Mouse (Mus musculus) megakaryocyte progenitor cell, adult 5-6 weeks (primary cell): ENCODE results near the gene Col4a3bp. TPM values are rescaled to one million over a fixed set of nuclear protein-coding genes. Genes with fewer than 3 reads are reported as not detected.

Source experiments
- ATAC-seq: replicated peaks from 2 replicates; pipeline ENCODE4 v1.8.0; 2016; ENCODE audit warnings: mild to moderate bottlenecking, moderate TSS enrichment, inconsistent platforms; ENCODE audit not compliant: poor library complexity
- total RNA-seq, 2 experiments: library from RNA; stranded (forward) in 1 of 2; stranded (reverse) in 1 of 2; fragments of 157-497, 149-512 nt in 1 of 2; fragments of 200-1000 nt in 1 of 2; gene quantifications; 2 replicates each; pipeline versions ENCODE4 v1.2.3 to v1.2.4; 2015 to 2017

Gene Col4a3bp
- 33.9 and 45.3 TPM in 2 replicates for total RNA-seq (2015)
- total RNA-seq (2017), result 43.3 and 43.9 TPM in 2 replicates

DNA sequence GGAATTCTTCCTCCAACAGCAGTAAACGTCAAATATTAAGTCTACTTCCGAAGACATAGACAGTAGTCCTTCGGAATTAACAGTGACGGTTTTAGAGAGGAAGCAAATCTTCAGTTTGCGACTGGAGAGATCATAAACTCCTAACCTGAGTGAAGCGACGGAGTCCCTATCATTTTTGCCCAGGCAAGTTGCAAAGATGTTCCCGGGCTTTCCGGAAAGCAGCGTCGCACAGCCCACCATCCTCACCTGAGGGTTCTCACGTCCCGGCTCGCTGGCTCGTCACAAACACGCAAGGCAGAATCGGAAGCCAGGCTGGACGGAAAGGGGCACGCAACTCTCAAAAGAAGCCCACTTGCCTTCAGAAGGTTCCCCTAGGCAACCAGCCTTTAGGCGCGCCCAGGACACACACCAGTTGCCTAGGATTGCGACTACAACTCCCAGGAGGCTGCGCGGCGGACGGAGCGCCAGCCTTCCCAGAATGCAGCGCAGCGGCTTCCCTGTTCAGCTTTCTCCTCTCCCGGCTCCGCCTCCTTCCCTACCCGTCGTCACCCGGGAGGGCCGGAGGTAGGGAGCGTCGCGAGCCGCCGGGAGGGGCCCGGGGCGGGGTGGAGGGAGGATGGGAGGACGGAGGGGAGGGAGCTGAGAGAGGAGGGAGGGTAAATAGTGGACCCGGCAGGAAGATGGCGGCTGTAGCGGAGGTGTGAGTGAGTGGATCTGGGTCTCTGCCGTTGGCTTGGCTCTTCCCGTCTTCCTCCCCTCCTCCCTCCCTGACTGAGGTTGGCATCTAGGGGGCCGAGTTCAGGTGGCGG, at the start of gene Col4a3bp, which contains the start of gene Polk:
Col4a3bp (plus strand) TSS at position 538 of the 809 bp plus-strand sequence.
Polk (minus strand) TSS at position 499 of the 809 bp plus-strand sequence.
- peak; percentile 94 for ATAC-seq

DNA sequence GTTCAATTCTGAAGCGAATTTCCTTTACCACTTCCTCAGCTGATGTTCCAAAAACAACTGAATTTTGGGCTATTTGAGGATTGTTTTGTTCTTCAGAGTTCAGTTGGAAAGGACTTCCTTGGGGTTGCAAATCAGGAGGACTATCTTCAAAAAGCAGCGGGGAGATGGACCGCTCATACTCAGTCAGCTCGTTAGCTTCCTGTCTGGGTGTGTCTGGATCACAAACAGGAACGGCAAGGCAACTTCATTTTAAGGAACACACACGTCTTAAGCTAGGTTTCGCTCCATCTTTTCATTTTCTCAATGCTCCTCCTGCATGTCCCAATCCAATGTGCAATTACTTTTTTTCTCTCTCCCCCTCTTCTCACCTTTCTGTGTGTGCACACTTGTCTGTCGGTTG, 45.8 kb upstream of the Col4a3bp start:
- ATAC-seq, result peak; percentile 73

- no peak for ATAC-seq
Observed at GRCm38 (mm10) chr13:96499891-96500290, 42.5 kb upstream of the Col4a3bp start.

- no peak for ATAC-seq
Observed at GRCm38 (mm10) chr13:96505661-96506060, 36.8 kb upstream of the Col4a3bp start.

DNA sequence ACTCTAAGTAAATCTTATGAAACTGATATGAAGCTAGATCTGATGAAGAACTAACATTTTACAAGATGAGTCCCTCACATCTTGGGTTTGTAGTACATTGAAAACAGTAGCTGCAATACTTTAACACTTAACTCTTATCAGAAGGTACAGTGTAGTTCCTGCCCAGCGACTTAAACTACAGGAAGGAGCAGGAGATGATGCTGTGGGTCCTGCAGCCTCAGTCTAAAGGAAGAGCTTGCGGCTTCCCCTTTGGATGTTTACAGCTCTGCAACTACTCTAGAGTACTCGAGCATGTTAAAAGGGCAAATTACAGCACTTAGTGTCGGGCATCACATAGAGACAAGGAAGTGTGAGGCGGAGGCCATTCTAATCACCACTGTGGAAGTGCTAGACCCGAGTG, 36.1 kb upstream of the Col4a3bp start:
- 0 out of 2 replicates have a peak, but pooled peaks have one; percentile 21 for ATAC-seq

GRCm38 (mm10) chr13:96507541-96507940, 34.9 kb upstream of the Col4a3bp start:
- ATAC-seq, result no peak

DNA sequence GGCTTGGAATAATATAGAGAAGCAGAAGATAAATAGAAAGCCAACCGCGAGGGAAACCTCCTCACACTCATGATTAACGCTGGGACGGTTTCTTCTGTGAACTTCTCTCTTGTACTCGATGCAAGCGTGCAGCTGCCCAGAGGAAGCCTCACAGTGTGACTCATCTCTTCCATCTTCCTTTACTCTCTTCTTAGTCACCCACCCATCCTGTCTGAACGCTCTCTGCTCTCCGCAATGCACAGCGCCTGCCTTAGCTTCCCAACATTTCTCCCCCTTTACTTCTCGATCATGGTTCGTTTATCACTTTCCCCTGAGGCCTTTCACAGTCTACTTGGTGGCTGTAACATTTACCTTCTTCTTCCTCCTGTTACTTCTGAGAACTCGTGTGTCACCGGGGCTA, 31.8 kb upstream of the Col4a3bp start:
- peak; percentile 81 for ATAC-seq

GRCm38 (mm10) chr13:96511262-96511661, 31.2 kb upstream of the Col4a3bp start:
- no peak for ATAC-seq

DNA sequence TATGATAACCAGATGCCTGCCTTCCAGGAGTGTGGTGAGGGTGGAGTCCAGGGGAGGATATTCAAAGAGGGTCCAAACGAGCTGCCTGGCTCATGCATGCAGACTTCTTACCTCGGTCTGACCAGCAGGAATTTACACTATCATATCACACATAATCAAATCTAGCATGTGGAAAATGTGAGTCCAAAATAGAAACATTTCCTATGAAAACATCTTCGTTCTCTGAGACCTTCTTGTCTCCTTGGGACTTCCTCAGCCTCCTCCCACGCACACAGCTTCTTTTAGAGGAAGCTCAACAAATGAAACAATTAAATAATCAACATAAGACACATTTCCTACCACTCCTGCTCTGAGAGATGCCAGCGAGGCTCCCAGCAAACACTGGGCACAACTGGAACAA, 30.5 kb upstream of the Col4a3bp start:
- no peak for ATAC-seq

DNA sequence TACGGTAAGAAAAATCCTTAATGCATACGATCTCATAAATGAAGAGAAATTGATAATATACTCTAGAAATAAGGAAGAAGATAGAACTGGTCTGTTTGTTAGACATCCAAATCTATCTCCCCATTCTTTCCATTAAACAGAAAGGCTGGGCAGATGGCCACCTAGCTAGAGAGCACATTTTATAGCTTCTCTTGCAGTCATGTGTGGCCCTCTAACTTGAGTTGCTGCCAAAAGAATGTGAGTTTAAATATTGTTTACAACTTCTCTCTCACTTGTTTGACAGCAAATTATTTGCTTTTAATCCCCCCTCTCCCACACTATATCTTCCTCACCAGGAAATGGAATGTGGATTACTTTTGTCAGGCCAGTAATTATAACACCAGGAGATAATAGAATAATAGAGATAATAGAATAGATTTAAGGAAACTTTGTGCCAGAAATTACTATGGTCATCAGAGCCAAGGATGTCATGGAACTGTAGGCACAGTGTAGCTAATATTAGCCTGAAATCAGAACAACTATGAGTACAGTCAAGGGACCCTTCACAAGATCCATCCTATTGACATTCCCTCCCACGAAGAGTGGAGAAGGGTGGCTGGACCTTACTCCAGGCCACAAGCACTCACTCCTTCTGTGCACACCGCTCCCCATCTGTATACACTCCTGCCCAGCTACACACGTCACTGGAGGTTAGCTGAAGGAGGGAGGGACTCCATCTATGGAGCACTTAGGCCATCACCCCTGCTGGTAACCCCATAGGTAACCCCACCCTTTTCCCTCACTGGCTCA, 28.1 kb upstream of the Col4a3bp start:
- no peak for ATAC-seq

GRCm38 (mm10) chr13:96516249-96516648, 26.2 kb upstream of the Col4a3bp start:
- ATAC-seq, result peak; percentile 37; the same call in 1 of the 2 replicates

DNA sequence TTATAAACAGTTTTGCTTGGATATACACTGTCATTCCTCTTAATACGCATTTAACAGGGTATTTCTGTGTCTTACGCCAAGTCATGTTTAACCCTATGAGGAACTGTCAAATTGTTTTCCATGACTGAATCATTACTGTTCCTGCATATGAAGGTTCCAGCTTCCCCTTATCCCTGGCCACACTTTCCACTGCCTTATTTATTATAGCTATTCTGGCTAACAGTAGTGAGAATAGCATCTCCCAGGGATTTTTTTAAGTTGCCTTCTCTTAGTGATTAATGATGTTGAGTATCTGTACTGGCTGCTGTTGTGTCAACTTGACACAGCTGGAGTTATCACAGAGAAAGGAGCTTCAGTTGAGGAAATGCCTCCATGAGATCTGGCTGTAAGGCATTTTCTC, 25.1 kb upstream of the Col4a3bp start:
- no peak for ATAC-seq

DNA sequence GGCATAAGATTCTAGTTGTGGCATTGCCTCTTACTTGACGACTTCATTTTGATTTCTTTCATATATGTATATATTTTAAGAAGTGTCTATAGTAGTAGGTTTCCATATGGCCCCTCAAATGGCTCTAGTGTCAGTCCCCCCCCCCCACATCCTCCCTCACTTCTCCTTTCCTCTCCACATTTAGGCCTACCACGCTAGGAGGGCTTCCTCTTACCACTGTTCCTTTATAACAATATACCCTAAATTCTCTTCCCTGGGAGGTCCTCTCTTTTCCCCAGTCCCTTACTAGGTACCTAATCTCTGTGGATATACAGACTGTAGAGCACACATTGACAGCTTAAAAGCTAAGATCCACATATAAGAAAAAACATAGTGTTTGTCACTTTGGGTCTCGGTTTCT, 21.1 kb upstream of the Col4a3bp start:
- peak; percentile 54 for ATAC-seq

DNA sequence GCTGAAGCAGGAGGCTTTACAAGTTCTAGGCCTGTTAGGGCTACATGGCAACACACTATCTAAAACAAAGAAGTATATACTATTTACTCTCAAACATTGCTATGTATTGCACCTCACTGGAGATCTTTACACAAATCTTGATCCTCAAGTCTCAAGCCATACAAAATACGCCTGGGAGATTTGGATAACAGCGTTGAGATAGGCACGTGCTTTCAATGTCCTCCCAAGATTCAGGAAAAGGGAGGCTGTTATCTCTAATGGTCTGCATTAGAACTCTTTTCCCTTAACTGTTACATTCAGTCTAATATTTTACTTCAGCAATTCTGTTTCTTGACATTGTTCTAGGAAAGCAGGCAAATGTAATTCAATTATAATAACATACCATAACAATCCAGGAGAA, 15.4 kb upstream of the Col4a3bp start:
- no peak for ATAC-seq

DNA sequence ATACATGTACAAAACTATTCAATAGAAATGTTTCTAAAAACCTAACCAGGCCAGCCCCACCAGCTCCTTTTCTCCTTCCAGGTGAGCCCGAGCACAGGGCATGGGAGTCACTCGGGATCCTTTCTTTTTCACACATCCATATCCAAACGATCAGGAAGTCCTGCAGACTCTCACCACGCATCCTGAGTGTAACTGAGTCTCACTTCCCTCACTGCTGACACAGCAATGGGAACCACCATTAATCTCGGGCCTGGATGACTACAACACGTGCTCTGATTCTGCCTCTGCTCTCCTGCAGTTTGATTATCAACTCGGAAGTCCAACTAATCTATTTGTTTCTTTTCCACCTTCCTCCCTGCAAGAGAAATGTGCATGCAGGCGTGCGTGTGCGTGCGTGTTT, 14.6 kb upstream of the Col4a3bp start:
- peak; percentile 65 for ATAC-seq

GRCm38 (mm10) chr13:96528776-96529175, 13.6 kb upstream of the Col4a3bp start:
- no peak for ATAC-seq

DNA sequence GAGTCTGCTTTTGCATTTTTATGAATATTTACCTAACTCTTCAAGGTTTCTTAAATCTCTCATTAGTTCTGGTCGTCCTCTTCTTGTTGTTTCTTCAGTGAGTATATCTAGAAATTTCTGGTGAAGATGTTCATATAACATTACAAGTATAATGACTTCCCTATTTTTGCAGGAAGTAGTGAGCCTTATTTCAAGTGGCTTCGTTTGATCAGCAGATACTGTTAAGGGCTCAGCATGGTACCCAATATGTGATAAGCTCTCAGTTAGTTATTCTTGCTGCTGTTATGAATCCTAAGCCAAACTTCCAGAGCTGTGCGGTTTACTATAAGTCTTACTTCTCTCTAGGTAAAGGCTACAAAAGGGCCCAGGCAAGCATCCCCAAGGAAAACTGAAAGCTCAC, 12.9 kb upstream of the Col4a3bp start:
- no peak for ATAC-seq

- no peak for ATAC-seq
Observed at GRCm38 (mm10) chr13:96530064-96530463, 12.4 kb upstream of the Col4a3bp start.

- no peak for ATAC-seq
Observed at GRCm38 (mm10) chr13:96532176-96532575, 10.2 kb upstream of the Col4a3bp start.

DNA sequence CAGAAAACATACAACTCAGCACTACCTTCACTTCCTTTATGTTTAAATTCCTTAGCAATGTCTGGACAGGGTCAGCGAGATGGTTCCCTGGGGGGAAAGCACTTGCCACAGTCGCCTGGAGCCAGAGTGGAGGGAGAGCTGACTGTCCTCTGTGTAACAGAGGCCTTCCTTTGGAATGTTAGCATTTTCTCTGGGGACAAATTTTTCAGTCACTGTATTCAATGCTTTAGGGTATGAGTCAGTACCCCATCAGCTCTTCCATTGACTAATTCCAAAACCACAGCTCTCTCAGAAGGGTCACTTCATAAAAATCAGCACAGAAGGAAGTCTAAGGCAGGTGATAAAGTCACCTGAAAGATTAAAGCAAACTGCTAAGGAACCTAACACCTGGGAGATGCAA, 8.7 kb upstream of the Col4a3bp start:
- ATAC-seq, result no peak

GRCm38 (mm10) chr13:96536821-96537572, 5.4 kb upstream of the Col4a3bp start:
- ATAC-seq, result peak; percentile 54
